Mouse (Mus musculus): ENCODE data around the gene Zmynd8.

DNA sequence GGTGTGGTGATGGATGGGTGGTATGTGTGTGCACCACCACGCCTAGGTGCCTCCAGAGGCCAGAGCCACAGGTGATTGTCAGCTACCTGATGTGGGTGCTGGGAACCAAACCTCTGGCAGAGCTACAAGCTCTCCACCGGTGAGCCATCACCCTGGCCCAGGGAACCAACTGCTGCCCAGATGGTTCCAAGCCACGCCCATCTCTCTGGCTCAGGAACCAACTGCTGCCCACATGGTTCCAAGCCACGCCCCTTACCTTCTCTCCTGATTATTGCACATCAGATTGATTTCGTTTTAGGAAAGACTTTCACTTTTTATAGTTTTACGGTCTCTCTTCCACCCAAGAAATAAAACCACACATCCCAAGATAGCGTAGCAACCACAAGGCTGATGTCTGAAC is 150.8 kb downstream of the Zmynd8 start:
- TF ChIP-seq GATA1 (IDR thresholded peaks at IDR 0.05; ENCODE audit: low read length) (no peak), TAL1 (IDR thresholded peaks at IDR 0.05; ENCODE audit: low read length) (no peak)
